Mouse (Mus musculus): ENCODE results near the gene Nrarp. TPM values are rescaled to one million over a fixed set of nuclear protein-coding genes. Genes with fewer than 3 reads are reported as not detected.

Nrarp gene
- polyA plus RNA-seq, 1 experiment from 2014 or later: 18.9 TPM

DNA sequence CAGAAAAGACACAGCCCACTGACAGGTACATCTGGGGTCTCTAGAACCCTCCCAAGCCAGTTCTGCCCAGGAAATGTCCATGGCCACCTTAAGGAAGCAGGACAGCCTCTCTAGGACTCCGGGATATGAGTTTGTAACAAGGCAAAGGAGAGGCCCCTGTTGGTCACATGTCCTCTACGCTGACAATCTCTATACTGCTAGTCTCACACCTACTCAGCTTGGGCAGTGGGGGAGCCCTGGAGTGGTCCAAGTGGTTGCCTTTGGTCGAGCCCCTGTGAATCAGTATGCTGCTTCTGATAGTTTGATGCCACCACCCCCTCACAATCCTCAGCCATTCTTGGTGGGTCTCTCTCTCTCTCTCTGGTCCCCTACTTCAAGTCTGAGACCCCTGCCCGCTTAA is 13.1 kb upstream of the Nrarp start:
- peaks cover 42% of the 10 kb centered on the region for H3K4me1 ChIP-seq (replicated peaks)
- no peaks in the 10 kb centered on the region for H3K36me3 ChIP-seq
- peak overlapping the region; percentile 61 for H3K27ac ChIP-seq (replicated peaks)
- H3K9ac ChIP-seq: peak overlapping the region; percentile 55
- H3K27me3 ChIP-seq: no peaks in the 10 kb centered on the region
- peak; percentile 32; the same call in 1 of the 2 replicates for ATAC-seq (ENCODE audit: low FRiP score, low read depth)
- 12% methylated on average over 4 of the region's 4 CpGs for WGBS
- H3K9me3 ChIP-seq: no peaks in the 10 kb centered on the region
- peak overlapping the region; percentile 93 for H3K4me2 ChIP-seq
- peak overlapping the region; percentile 50 for H3K4me3 ChIP-seq

DNA sequence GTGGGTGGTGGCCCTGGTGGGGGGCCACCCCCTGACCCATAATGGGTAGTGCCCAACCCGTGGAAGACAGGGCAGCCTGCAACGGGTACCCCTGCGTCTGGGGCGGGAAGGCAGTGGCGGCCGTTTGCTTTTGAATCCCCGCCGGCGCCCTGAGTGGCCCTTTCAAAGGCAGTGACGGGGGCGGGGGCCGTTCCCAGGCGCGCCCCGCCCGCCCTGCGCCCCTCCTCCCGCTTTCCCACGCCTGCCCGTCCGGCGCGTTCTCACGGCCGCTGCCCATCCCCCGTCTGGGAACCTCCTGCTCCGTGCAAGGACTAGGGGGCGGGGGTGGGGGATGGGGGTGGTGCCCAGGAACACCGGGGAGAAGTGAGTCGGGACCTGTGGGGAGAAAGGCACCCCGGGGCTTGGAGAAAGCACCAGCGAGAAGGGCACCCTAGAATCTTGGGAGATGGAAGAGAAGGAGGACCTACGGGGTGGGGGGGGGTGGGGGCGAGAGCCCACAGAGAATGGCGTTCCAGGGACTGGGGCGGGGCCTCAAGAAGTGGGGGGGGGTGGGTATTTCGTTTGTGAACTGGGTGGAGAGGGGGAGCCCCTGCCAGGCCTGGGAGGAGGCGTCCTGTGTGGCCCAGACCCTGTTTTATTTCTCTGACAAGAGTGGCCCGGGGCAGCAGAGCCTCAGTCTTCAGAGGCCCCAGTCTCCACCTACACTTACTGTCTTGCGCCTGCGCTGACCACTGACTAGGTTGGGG is 12.5 kb upstream of the Nrarp start:
- Histone ChIP-seq H3K9me3 (no peaks in the 10 kb centered on the region), H3K27ac (replicated peaks) (peak overlapping the region; percentile 61), H3K9ac (peak overlapping the region; percentile 55), H3K27me3 (no peaks in the 10 kb centered on the region), H3K4me3 (peak overlapping the region; percentile 50), H3K36me3 (no peaks in the 10 kb centered on the region), H3K4me1 (replicated peaks) (peaks cover 38% of the 10 kb centered on the region), H3K4me2 (peak overlapping the region; percentile 93)
- ATAC-seq (ENCODE audit: low FRiP score, low read depth): peak; percentile 76
- WGBS: under 1% methylated on average over 24 of the region's 41 CpGs

GRCm38 (mm10) chr2:25168665-25168978 is 11.9 kb upstream of the Nrarp start:
- 7% methylated on average over 2 of the region's 2 CpGs for WGBS
- ATAC-seq (ENCODE audit: low FRiP score, low read depth): 0 out of 2 replicates have a peak, but pooled peaks have one; percentile 5
- Histone ChIP-seq H3K36me3 (no peaks in the 10 kb centered on the region), H3K27ac (replicated peaks) (peak overlapping the region; percentile 61), H3K4me2 (peak overlapping the region; percentile 93), H3K9ac (no peak overlapping the region), H3K4me1 (replicated peaks) (peaks cover 33% of the 10 kb centered on the region), H3K9me3 (no peaks in the 10 kb centered on the region), H3K27me3 (no peaks in the 10 kb centered on the region), H3K4me3 (peak overlapping the region; percentile 50)

- H3K36me3 ChIP-seq: no peaks in the 10 kb centered on the region
- H3K27ac ChIP-seq (replicated peaks): no peak overlapping the region
- 13% methylated on average over 5 of the region's 5 CpGs for WGBS
- H3K4me2 ChIP-seq: no peak overlapping the region
- peaks cover 26% of the 10 kb centered on the region for H3K4me1 ChIP-seq (replicated peaks)
- no peaks in the 10 kb centered on the region for H3K9me3 ChIP-seq
- no peak overlapping the region for H3K4me3 ChIP-seq
- no peak overlapping the region for H3K9ac ChIP-seq
- no peak for ATAC-seq (ENCODE audit: low FRiP score, low read depth)
- no peaks in the 10 kb centered on the region for H3K27me3 ChIP-seq
Measured at GRCm38 (mm10) chr2:25169778-25170177, 10.8 kb upstream of the Nrarp start.

- Histone ChIP-seq H3K4me3 (no peak overlapping the region), H3K9ac (no peak overlapping the region), H3K4me2 (no peak overlapping the region), H3K36me3 (no peaks in the 10 kb centered on the region), H3K27me3 (no peaks in the 10 kb centered on the region), H3K9me3 (no peaks in the 10 kb centered on the region), H3K4me1 (replicated peaks) (peaks cover 26% of the 10 kb centered on the region), H3K27ac (replicated peaks) (no peak overlapping the region)
- 63% methylated on average over 10 of the region's 10 CpGs for WGBS
- ATAC-seq (ENCODE audit: low FRiP score, low read depth): no peak
Measured at GRCm38 (mm10) chr2:25170326-25171100, 10.0 kb upstream of the Nrarp start.

DNA sequence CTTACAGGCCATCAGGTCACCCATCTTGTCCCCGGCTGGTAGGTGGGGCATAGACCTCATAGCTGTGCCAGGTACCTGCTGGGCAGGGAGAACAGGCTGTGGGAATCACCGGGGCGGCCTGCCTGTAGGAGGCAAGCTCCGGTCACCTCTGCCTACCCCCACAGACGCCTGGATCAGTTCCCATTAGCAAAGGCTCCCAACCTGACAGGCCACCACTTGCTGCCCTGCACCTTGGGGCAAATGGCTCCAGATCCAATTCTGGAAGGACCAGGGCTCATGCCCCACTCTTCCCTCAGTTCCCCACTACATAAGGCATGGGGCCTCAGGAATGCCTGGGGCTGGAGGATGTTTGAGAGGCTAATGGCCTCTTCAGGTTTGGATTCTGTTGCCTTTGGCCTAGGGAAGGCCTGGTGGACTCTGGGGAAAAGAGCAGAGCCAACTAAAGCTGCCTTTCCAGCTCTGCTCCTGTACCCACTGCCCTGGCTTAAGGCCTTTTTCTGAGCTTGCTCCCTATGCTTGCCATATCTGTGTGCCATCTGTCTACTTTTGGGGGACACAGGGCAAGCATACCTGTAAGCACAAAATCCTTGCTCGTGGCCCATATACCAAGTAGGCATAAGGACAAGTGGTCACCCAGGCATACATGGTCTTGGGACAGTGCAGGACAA is 9.3 kb upstream of the Nrarp start:
- Histone ChIP-seq H3K9me3 (no peaks in the 10 kb centered on the region), H3K4me2 (no peak overlapping the region), H3K4me1 (replicated peaks) (peaks cover 26% of the 10 kb centered on the region), H3K9ac (no peak overlapping the region), H3K27ac (replicated peaks) (no peak overlapping the region), H3K4me3 (no peak overlapping the region), H3K36me3 (no peaks in the 10 kb centered on the region), H3K27me3 (no peaks in the 10 kb centered on the region)
- no peak for ATAC-seq (ENCODE audit: low FRiP score, low read depth)
- 76% methylated on average over 6 of the region's 6 CpGs for WGBS

- Histone ChIP-seq H3K9me3 (no peaks in the 10 kb centered on the region), H3K9ac (no peak overlapping the region), H3K27ac (replicated peaks) (no peak overlapping the region), H3K4me2 (no peak overlapping the region), H3K4me1 (replicated peaks) (peaks cover 32% of the 10 kb centered on the region), H3K4me3 (no peak overlapping the region), H3K36me3 (no peaks in the 10 kb centered on the region), H3K27me3 (no peaks in the 10 kb centered on the region)
- WGBS: 43% methylated on average over 1 of the region's 1 CpGs
- ATAC-seq (ENCODE audit: low FRiP score, low read depth): no peak
Measured at GRCm38 (mm10) chr2:25171769-25172153, 8.8 kb upstream of the Nrarp start.

GRCm38 (mm10) chr2:25172629-25173028 is 7.9 kb upstream of the Nrarp start:
- no peak overlapping the region for H3K9ac ChIP-seq
- H3K9me3 ChIP-seq: no peaks in the 10 kb centered on the region
- no peak overlapping the region for H3K27ac ChIP-seq (replicated peaks)
- H3K4me1 ChIP-seq (replicated peaks): peaks cover 36% of the 10 kb centered on the region
- no peak overlapping the region for H3K4me2 ChIP-seq
- no peak overlapping the region for H3K4me3 ChIP-seq
- ATAC-seq (ENCODE audit: low FRiP score, low read depth): no peak
- 69% methylated on average over 8 of the region's 8 CpGs for WGBS
- no peaks in the 10 kb centered on the region for H3K36me3 ChIP-seq
- no peaks in the 10 kb centered on the region for H3K27me3 ChIP-seq

DNA sequence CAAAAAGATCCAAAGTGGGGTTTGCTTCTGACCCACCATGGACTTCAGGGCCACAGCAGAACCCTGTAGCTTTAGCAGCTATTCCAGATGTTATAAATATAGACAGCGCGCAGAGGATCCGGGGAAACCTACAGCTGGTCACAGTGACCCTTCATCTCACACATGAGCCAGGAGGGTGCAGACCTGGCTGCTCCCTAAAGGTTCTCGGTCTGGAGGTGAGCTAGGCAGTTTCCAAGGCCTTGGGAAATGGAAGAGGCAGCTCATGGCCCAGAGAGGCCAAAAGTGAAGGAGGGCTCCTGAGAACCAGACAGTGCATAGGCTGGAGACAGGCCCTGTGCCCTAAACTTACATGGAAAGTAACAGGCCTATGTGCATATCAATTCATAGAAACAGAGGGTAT is 6.7 kb upstream of the Nrarp start:
- 96% methylated on average over 4 of the region's 4 CpGs for WGBS
- H3K4me1 ChIP-seq (replicated peaks): peaks cover 37% of the 10 kb centered on the region
- H3K9ac ChIP-seq: no peak overlapping the region
- H3K27ac ChIP-seq (replicated peaks): no peak overlapping the region
- no peak for ATAC-seq (ENCODE audit: low FRiP score, low read depth)
- H3K9me3 ChIP-seq: no peaks in the 10 kb centered on the region
- no peaks in the 10 kb centered on the region for H3K27me3 ChIP-seq
- no peaks in the 10 kb centered on the region for H3K36me3 ChIP-seq
- no peak overlapping the region for H3K4me3 ChIP-seq
- no peak overlapping the region for H3K4me2 ChIP-seq

GRCm38 (mm10) chr2:25174866-25175689 is 5.5 kb upstream of the Nrarp start:
- Histone ChIP-seq H3K27me3 (no peaks in the 10 kb centered on the region), H3K9ac (no peak overlapping the region), H3K9me3 (no peaks in the 10 kb centered on the region), H3K4me3 (no peak overlapping the region), H3K4me1 (replicated peaks) (peaks cover 37% of the 10 kb centered on the region), H3K36me3 (no peaks in the 10 kb centered on the region), H3K27ac (replicated peaks) (no peak overlapping the region), H3K4me2 (no peak overlapping the region)
- 56% methylated on average over 7 of the region's 7 CpGs for WGBS
- ATAC-seq (ENCODE audit: low FRiP score, low read depth): no peak

DNA sequence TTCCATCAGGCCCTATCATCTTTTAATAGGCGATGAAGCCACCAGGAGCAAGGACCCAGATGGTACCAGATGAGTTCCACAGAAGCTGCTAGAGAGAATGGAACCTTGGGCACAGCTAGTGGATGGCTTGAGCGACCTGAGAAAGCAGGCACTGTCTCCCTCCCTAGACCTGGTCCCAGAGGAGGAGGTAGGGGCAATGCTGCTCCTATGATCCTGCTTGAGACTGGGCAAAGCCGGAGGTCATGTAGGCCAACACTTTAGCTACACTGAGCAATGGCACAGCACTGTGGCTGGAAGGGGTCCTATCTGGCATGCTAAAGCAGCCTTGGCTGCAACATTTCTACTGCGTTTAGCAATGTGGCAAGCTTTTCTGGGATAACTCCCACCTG is 4.9 kb upstream of the Nrarp start:
- 81% methylated on average over 4 of the region's 4 CpGs for WGBS
- no peaks in the 10 kb centered on the region for H3K9me3 ChIP-seq
- H3K27ac ChIP-seq (replicated peaks): no peak overlapping the region
- no peaks in the 10 kb centered on the region for H3K36me3 ChIP-seq
- H3K4me3 ChIP-seq: no peak overlapping the region
- no peak overlapping the region for H3K4me2 ChIP-seq
- no peak overlapping the region for H3K9ac ChIP-seq
- H3K4me1 ChIP-seq (replicated peaks): peaks cover 35% of the 10 kb centered on the region
- ATAC-seq (ENCODE audit: low FRiP score, low read depth): no peak
- no peaks in the 10 kb centered on the region for H3K27me3 ChIP-seq
